Mouse (Mus musculus): Measurements from ENCODE around the gene Mctp1. TPM values are rescaled to one million over a fixed set of nuclear protein-coding genes. Genes with fewer than 3 reads are reported as not detected.

The Mctp1 gene
- polyA plus RNA-seq, 1 experiment: 7.2 TPM

- Histone ChIP-seq H3K27ac (ENCODE audit: control insufficient read depth, insufficient read depth, low read depth, low read length, poor library complexity) (no peak overlapping the region), H3K4me1 (ENCODE audit: control insufficient read depth, insufficient read depth, low read length) (peaks cover 8% of the 10 kb centered on the region)
- 40% methylated on average over 2 of the region's 2 CpGs for WGBS
Observed at GRCm38 (mm10) chr13:76592908-76593307, 208.6 kb downstream of the Mctp1 start.

GRCm38 (mm10) chr13:76597005-76597404, 212.7 kb downstream of the Mctp1 start:
- H3K4me3 ChIP-seq (replicated peaks; ENCODE audit: control insufficient read depth, low read depth, low read length): no peak overlapping the region
- H3K4me1 ChIP-seq (ENCODE audit: control insufficient read depth, insufficient read depth, low read length): peaks cover 7% of the 10 kb centered on the region
- TF ChIP-seq POLR2A (IDR thresholded peaks at IDR 0.05; ENCODE audit: borderline replicate concordance, control insufficient read depth, low read depth, low read length) (no peak), CTCF (IDR thresholded peaks at IDR 0.05; ENCODE audit: control insufficient read depth, insufficient read depth, low read length) (no peak)
- no peak overlapping the region for H3K27ac ChIP-seq (ENCODE audit: control insufficient read depth, insufficient read depth, low read depth, low read length, poor library complexity)
- 71% methylated on average over 7 of the region's 7 CpGs for WGBS

More at GRCm38 (mm10) chr13:76592908-76593307, 208.6 kb downstream of the Mctp1 start:
- no peak overlapping the region for H3K4me3 ChIP-seq (replicated peaks; ENCODE audit: control insufficient read depth, low read depth, low read length)
- TF ChIP-seq POLR2A (IDR thresholded peaks at IDR 0.05; ENCODE audit: borderline replicate concordance, control insufficient read depth, low read depth, low read length): no peak
- TF ChIP-seq CTCF (IDR thresholded peaks at IDR 0.05; ENCODE audit: control insufficient read depth, insufficient read depth, low read length): no peak

DNA sequence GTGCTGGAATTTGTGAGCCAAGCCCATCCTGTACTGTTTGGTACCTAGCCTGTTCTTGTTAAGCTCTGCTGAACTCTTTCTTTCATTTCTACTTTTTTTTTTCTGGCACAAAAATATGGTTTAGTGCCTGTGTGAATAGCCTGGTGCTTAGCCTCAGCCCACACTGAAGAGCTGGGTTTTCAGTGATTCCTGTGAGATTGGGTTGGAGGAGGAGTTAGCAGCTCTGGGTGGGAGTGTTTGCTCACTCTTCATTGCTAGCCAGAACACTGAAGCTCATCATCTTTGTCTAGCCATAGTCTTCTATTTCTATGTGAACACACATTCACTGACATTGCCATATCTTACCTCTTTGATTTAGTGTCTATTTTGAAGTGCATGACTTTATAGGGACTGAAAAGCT, 225.1 kb downstream of the Mctp1 start:
- Histone ChIP-seq H3K4me3 (replicated peaks; ENCODE audit: control insufficient read depth, low read depth, low read length) (no peak overlapping the region), H3K4me1 (ENCODE audit: control insufficient read depth, insufficient read depth, low read length) (no peaks in the 10 kb centered on the region; the same call in 1 of the 2 replicates), H3K27ac (ENCODE audit: control insufficient read depth, insufficient read depth, low read depth, low read length, poor library complexity) (no peak overlapping the region)
- TF ChIP-seq POLR2A (IDR thresholded peaks at IDR 0.05; ENCODE audit: borderline replicate concordance, control insufficient read depth, low read depth, low read length): no peak
- TF ChIP-seq CTCF (IDR thresholded peaks at IDR 0.05; ENCODE audit: control insufficient read depth, insufficient read depth, low read length): no peak

DNA sequence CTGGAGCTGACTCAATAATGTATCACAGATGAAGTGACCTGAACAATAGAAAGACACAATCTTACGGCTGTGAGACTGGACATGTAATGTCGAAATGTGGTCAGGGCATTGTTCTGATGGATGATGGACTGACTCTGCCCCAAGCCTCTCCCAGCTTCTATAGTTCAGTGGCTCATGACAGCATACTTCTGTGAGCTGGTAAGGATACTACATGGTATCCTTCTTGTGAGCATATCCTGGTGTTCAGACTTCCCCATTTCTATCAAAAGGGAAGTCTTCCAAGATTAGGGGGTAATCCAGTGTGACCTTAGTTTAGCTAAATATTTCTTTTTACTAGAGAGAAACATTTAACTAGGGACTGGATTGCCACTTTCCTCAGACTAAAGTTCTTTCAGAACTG, 227.2 kb downstream of the Mctp1 start:
- TF ChIP-seq CTCF (IDR thresholded peaks at IDR 0.05; ENCODE audit: control insufficient read depth, insufficient read depth, low read length): no peak
- no peak for TF ChIP-seq POLR2A (IDR thresholded peaks at IDR 0.05; ENCODE audit: borderline replicate concordance, control insufficient read depth, low read depth, low read length)
- no peak overlapping the region for H3K27ac ChIP-seq (ENCODE audit: control insufficient read depth, insufficient read depth, low read depth, low read length, poor library complexity)
- 73% methylated on average over 2 of the region's 2 CpGs for WGBS

GRCm38 (mm10) chr13:76620111-76620510, 235.8 kb downstream of the Mctp1 start:
- TF ChIP-seq POLR2A (IDR thresholded peaks at IDR 0.05; ENCODE audit: borderline replicate concordance, control insufficient read depth, low read depth, low read length) (no peak), CTCF (IDR thresholded peaks at IDR 0.05; ENCODE audit: control insufficient read depth, insufficient read depth, low read length) (no peak)
- Histone ChIP-seq H3K27ac (ENCODE audit: control insufficient read depth, insufficient read depth, low read depth, low read length, poor library complexity) (no peak overlapping the region), H3K4me3 (replicated peaks; ENCODE audit: control insufficient read depth, low read depth, low read length) (no peak overlapping the region), H3K4me1 (ENCODE audit: control insufficient read depth, insufficient read depth, low read length) (no peaks in the 10 kb centered on the region; the same call in 1 of the 2 replicates)

More for the DNA sequence above, 227.2 kb downstream of the Mctp1 start:
- Histone ChIP-seq H3K4me3 (replicated peaks; ENCODE audit: control insufficient read depth, low read depth, low read length) (no peak overlapping the region), H3K4me1 (ENCODE audit: control insufficient read depth, insufficient read depth, low read length) (no peaks in the 10 kb centered on the region; the same call in 1 of the 2 replicates)

- WGBS: 17% methylated on average over 1 of the region's 1 CpGs
- no peaks in the 10 kb centered on the region; the same call in 1 of the 2 replicates for H3K4me1 ChIP-seq (ENCODE audit: control insufficient read depth, insufficient read depth, low read length)
- no peak overlapping the region for H3K4me3 ChIP-seq (replicated peaks; ENCODE audit: control insufficient read depth, low read depth, low read length)
- no peak overlapping the region; the same call in 1 of the 2 replicates for H3K27ac ChIP-seq (ENCODE audit: control insufficient read depth, insufficient read depth, low read depth, low read length, poor library complexity)
- no peak for TF ChIP-seq POLR2A (IDR thresholded peaks at IDR 0.05; ENCODE audit: borderline replicate concordance, control insufficient read depth, low read depth, low read length)
- no peak for TF ChIP-seq CTCF (IDR thresholded peaks at IDR 0.05; ENCODE audit: control insufficient read depth, insufficient read depth, low read length)
Observed at GRCm38 (mm10) chr13:76620525-76620924, 236.2 kb downstream of the Mctp1 start.

- Histone ChIP-seq H3K4me3 (replicated peaks; ENCODE audit: control insufficient read depth, low read depth, low read length) (no peak overlapping the region), H3K27ac (ENCODE audit: control insufficient read depth, insufficient read depth, low read depth, low read length, poor library complexity) (no peak overlapping the region), H3K4me1 (ENCODE audit: control insufficient read depth, insufficient read depth, low read length) (no peaks in the 10 kb centered on the region)
- TF ChIP-seq POLR2A (IDR thresholded peaks at IDR 0.05; ENCODE audit: borderline replicate concordance, control insufficient read depth, low read depth, low read length): no peak
- no peak for TF ChIP-seq CTCF (IDR thresholded peaks at IDR 0.05; ENCODE audit: control insufficient read depth, insufficient read depth, low read length)
- 17% methylated on average over 1 of the region's 1 CpGs for WGBS
Observed at GRCm38 (mm10) chr13:76633707-76634106, 249.4 kb downstream of the Mctp1 start.

DNA sequence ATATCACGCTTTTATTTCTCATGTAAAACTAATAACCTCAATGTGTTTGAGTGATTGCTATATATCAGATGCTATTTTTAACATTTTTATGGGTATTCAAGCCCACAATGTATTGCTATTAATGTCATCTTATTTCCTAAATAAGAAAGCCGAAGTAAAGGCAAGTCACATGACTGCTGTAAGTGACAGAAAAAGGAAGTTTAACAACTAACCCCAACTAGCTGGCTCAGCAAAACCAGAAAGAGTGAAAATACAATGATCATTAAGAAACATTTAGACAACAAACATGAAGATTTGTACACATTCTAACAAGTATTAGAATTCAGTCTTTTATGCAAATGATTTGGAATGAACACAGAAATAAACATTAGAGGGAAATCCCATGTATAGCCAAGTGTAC, 253.9 kb downstream of the Mctp1 start:
- WGBS: 35% methylated on average over 2 of the region's 2 CpGs
- H3K4me1 ChIP-seq (ENCODE audit: control insufficient read depth, insufficient read depth, low read length): no peaks in the 10 kb centered on the region

DNA sequence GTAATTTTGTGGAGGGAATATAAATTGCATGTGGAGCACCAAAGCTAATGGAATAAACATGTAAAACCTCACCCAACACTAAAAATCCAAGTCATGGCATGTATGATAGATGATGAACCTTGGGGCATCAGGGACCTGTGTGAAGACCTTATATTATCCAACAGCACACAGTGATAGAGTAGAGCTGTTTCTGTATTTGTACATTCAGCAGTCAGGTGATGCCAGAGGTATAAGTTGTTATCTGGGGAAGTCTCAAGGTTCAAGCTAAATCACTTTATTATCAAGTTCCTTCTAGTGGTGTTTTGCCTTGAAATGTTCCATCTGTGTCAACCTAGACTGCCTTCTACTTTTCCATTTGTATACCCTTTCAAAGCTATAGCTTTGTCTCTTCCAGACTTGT, 275.2 kb downstream of the Mctp1 start:
- TF ChIP-seq POLR2A (IDR thresholded peaks at IDR 0.05; ENCODE audit: borderline replicate concordance, control insufficient read depth, low read depth, low read length): no peak
- TF ChIP-seq CTCF (IDR thresholded peaks at IDR 0.05; ENCODE audit: control insufficient read depth, insufficient read depth, low read length): no peak
- no peak overlapping the region for H3K4me3 ChIP-seq (replicated peaks; ENCODE audit: control insufficient read depth, low read depth, low read length)
- no peaks in the 10 kb centered on the region for H3K4me1 ChIP-seq (ENCODE audit: control insufficient read depth, insufficient read depth, low read length)
- H3K27ac ChIP-seq (ENCODE audit: control insufficient read depth, insufficient read depth, low read depth, low read length, poor library complexity): no peak overlapping the region

More for the DNA sequence above, 253.9 kb downstream of the Mctp1 start:
- Histone ChIP-seq H3K27ac (ENCODE audit: control insufficient read depth, insufficient read depth, low read depth, low read length, poor library complexity) (no peak overlapping the region), H3K4me3 (replicated peaks; ENCODE audit: control insufficient read depth, low read depth, low read length) (no peak overlapping the region)
- TF ChIP-seq POLR2A (IDR thresholded peaks at IDR 0.05; ENCODE audit: borderline replicate concordance, control insufficient read depth, low read depth, low read length) (no peak), CTCF (IDR thresholded peaks at IDR 0.05; ENCODE audit: control insufficient read depth, insufficient read depth, low read length) (no peak)
